Mouse (Mus musculus) thymus, postnatal 0 days (tissue): ENCODE measurements at regions not wholly inside any gene's neighbourhood (a gene's known extent, or its start where the extent isn't known, plus 50 kb on each side); places are given as distances from the start of the nearest gene placed in this dataset.

Source experiments
- DNase-seq: peaks from one replicate; pipeline ENCODE4 v3.0.0-alpha.2; 2015; ENCODE audit warnings: low spot score

DNA sequence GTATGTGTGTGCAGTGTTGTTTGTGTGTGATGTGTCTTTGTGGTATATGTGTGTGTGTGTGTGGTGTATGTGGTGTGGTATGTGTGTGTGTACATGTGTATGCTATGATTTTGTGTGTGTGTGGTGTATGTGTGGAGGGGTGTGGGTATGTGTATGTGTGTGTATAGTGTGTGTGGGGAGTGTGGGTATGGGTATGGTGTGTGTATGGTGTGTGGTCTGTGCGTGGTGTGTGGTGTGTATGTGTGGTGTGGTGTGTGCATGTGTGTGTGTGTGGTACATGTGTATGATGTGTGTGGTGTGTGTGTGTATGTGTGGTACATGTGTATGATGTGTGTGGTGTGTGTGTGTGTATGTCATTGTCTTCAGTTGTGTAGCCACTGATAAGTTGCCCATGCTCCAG lies 247.8 kb upstream of the Sp4 start:
- DNase-seq: no peak

GRCm38 (mm10) chr12:118540336-118540735 lies 239.1 kb upstream of the Sp4 start:
- DNase-seq: no peak

GRCm38 (mm10) chr12:118530514-118530913 lies 229.3 kb upstream of the Sp4 start:
- no peak for DNase-seq

- DNase-seq: no peak
Observed at GRCm38 (mm10) chr12:118529428-118530361, 228.5 kb upstream of the Sp4 start.

DNA sequence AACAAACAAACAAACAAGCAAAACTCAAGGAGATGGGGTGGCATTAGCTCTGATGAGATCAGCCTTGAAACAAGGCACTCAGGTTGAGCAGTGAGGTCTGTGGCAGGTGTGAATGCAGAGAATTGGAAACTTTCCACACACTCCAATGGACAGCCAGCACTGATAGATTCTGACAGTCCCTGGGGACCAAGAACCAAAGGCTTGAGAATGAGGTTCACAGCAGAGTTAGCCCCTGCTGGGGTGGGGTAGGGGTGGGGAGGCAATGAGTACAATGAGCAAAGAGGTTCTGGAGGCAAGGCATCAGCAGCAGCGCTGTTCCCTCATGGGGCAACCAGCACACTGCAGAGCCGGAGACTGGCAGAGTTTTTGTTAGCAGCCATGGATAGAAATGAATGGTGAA lies 220.5 kb upstream of the Sp4 start:
- no peak for DNase-seq

DNA sequence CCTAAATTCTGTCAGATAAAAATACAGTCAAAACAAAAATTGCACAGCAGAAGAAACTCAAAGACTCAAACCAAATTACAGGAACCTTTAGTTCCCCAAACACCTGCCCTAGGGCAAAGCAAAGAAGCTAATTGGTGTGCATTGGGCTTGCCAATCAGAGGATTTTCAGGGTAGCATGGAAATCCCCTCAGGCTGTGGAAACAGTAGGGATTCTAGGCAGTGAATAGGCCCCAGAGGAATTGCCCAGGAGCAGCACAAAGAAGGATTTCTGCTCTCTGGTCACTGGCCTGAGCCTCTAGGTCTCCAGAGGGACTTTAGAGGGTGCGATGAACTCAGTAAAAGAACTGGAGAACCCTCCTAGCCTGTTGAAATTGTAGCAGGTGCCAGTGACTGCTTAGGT lies 220.1 kb upstream of the Sp4 start:
- no peak for DNase-seq

- no peak for DNase-seq
Observed at GRCm38 (mm10) chr12:118519801-118520327, 218.6 kb upstream of the Sp4 start.

- DNase-seq: no peak
Observed at GRCm38 (mm10) chr12:118510989-118511388, 209.7 kb upstream of the Sp4 start.

GRCm38 (mm10) chr12:118508972-118509917 lies 208.0 kb upstream of the Sp4 start:
- DNase-seq: no peak

DNA sequence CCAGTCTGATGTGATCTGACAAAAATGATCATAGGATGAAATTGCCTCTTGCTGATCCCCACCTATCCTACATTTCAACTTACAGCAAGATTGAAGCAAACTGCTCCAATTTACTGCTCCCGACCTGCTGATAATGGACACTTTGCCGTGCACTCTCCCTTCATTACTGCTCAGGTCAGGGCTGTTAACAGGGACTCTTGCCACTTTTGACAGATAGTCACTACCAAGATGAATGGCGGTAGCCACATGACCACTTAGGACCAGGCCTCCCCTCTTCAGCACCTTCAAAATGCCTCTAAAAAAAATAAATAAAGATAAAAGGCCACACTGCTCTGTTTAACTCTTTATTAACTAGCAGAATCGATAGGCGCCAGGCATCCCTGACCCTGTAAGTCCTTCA lies 199.2 kb upstream of the Sp4 start:
- DNase-seq: no peak

- DNase-seq: no peak
Observed at GRCm38 (mm10) chr12:118488038-118488437, 186.8 kb upstream of the Sp4 start.

DNA sequence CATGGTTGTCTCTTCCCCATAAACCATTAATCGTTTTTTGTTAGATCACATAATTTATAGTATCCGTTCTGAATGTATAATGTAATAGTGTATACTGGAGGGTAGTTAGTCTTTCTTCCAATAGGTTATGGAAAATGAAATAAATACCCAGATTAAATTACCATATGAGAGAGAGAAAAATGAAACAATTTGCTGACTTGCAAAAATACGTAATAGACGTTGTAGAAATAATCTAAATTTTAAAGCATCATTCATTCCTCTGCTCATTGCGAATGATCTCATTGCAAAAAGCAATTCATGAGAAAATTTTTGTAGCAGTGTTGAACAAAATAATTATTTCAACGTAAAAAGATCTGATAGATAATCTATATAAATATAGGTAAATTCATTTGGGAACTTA lies 185.2 kb upstream of the Sp4 start:
- no peak for DNase-seq

GRCm38 (mm10) chr12:118481347-118481746 lies 180.1 kb upstream of the Sp4 start:
- DNase-seq: no peak

- no peak for DNase-seq
Observed at GRCm38 (mm10) chr12:118474732-118475131, 173.5 kb upstream of the Sp4 start.

GRCm38 (mm10) chr12:118466837-118467236 lies 165.6 kb upstream of the Sp4 start:
- DNase-seq: no peak

DNA sequence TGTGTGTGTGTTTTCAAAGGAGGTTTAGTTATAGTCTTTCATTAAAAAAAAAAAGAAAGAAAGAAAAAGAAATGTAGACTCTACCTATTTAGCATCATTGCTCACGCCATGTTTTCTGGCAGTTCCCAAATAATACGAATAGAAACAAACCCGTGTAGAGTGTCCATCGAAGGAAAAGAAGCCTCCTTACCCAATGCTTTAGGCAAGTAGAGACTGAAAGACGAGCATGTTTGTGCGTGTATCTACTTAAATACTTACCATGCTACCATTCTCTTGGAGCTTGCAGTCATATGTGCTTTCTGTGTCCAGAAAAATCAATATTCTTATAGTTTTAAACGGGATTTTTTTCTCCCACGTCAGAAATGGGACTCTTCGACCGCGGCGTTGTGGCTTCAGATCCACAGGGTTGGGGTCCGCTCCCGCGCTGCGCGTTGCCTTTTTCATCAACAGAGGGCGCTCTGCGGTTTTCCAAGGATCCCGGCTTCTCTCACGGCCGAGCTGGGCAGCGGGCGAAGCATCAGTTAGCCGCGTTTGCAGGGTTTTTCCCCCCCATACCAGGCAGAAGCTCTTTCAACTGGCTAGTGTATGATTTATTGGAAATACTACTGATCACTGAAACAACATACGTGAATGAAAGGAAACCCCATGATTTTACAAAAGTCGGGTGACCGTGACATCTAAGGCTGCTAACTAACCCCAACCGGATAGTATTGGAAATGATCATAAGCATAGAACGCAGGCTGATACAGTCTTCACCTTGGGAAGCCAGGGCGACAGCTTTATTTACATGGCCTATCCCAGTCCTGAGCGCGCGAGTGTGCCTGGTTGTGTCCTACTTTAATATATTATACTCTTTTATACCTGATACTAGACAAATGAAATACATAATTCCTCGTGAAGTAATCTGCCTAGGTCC lies 156.5 kb upstream of the Sp4 start:
- peak; percentile 26 for DNase-seq

GRCm38 (mm10) chr12:118455609-118456008 lies 154.4 kb upstream of the Sp4 start:
- peak; percentile 29 for DNase-seq

DNA sequence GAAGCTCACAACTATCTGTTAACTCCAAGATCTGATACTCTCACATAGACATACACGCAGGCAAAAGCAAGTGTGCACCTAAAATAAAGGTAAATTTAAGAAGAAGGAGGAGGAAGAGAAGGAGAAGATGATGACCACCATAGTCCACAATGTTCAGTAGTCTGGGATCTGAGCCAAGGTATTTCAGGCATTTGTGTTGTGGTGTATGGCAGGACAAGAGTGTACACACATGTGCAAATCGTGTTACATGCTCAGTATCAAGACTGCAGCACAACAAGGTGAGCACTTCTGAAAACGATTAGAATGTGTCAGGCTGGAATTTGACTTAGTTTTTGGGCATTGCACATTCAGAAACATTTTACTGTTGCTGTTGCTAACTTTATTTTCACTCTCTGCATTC lies 138.4 kb upstream of the Sp4 start:
- DNase-seq: no peak

DNA sequence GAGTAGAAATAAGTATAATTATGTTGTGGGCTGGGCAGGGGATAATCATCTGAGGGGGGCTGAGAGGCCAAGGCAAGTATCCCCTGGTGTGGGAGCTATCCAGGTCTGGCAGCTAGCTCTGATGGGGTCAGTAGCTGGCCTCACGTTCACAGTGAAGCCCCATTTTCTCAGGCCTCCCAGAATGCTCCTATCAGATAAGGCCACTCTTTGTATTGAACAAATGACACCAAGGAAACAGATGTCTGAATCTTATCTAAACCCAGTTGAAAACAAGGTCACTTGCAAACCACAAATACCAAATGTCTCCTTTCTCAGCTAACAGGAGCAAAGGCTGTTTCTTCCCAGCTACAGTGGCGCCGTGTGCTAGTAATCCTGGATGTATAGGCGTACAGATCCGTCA lies 137.6 kb upstream of the Sp4 start:
- no peak for DNase-seq

GRCm38 (mm10) chr12:118432703-118433102 lies 131.5 kb upstream of the Sp4 start:
- no peak for DNase-seq

DNA sequence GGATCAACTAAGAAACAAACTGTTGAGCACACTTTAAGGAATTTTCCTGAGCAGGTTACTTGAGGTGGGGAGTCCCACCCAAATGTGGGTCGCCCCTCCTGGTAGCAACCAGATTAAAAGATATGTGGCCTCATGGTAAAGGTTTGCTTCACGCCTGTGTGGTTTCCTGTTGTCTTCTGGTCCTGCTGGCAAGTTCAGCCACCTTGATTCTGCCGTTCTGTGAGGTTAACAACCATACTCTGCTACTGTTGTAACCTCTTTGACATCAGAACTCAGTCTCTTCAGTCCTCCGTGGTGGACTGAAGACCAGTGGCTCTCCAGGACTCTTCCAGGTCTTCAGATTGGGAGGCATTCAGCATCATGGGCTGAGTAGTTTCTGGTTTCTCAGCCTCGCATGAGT lies 127.1 kb upstream of the Sp4 start:
- peak; percentile 41 for DNase-seq
